8 mouse cellular contexts compared by ENCODE assay signal in the genomic region with DNA sequence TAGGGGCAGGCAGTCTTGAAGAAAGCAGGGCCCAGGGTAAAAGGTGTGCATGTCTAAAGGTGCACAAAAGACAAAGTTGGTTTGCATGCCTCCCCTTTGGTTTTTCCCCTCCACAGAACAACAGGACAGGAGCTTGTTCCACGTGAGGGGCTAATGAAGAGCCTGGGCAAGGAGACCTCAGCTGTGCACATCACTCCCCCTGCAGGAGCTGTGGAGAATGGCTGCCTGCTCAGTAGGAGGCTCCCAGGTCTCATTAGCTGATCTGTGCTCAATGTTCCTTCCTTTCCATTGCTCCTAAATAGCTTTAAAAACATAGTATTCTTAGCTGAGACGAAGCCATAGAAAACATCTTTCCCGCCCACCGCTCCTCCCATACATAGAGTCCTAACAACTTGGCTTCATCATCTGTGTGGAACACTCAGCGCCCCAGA. TPM values are rescaled to one million over a fixed set of nuclear protein-coding genes. Genes with fewer than 3 reads are reported as not detected.
DNase-seq lines count a peak whose midpoint lies in the region; ATAC-seq and TF ChIP-seq lines count a peak whose summit lies in the region.

No protein-coding gene starts in this region.

- no peak for TF ChIP-seq POLR2A in testis, adult 2 months (IDR thresholded peaks at IDR 0.05; ENCODE audit: control insufficient read depth, low read depth, low read length)

- no peak overlapping the region for H3K4me3 ChIP-seq in forebrain, embryonic 14.5 days (ENCODE audit: low read depth, low read length)
- H3K4me3 ChIP-seq in forebrain, embryonic 10.5 days, result no peak overlapping the region
- no peak overlapping the region for H3K4me3 ChIP-seq in testis, adult 2 months (ENCODE audit: control insufficient read depth, low read depth, low read length)
- H3K4me3 ChIP-seq in embryonic facial prominence, embryonic 10.5 days, result no peak overlapping the region

- DNase-seq in forebrain, embryonic 14.5 days (ENCODE audit: low spot score), result peak; percentile 48
- no peak for DNase-seq in forebrain, embryonic 10.5 days (ENCODE audit: extremely low spot score, low spot score)
- DNase-seq in testis, postnatal 14 days (ENCODE audit: low spot score), result no peak
- DNase-seq in embryonic facial prominence, embryonic 10.5 days (ENCODE audit: low spot score), result peak; percentile 54
- DNase-seq in kidney, adult 9 months, result peak; percentile 70
- peak; percentile 61 for DNase-seq in lung, postnatal 10 days
- DNase-seq in spleen, postnatal 4 days (ENCODE audit: low spot score in 2 of 2), result peak; percentile 45 to 72

- no peak overlapping the region for H3K9ac ChIP-seq in forebrain, embryonic 14.5 days (ENCODE audit: low read length)

- TF ChIP-seq CTCF in testis, adult 2 months (IDR thresholded peaks at IDR 0.05; ENCODE audit: control insufficient read depth, insufficient read depth, insufficient replicate concordance, low read depth, low read length), result peak; percentile 65; the same call in 1 of the 2 replicates

- H3K27me3 ChIP-seq in forebrain, embryonic 14.5 days (replicated peaks; ENCODE audit: control insufficient read depth, insufficient read depth, low read length), result no peaks in the 10 kb centered on the region
- H3K27me3 ChIP-seq in forebrain, embryonic 10.5 days (ENCODE audit: poor library complexity, severe bottlenecking), result peaks cover 6% of the 10 kb centered on the region; the same call in 1 of the 2 replicates
- H3K27me3 ChIP-seq in testis, adult 2 months (ENCODE audit: control insufficient read depth, insufficient read depth, low read length), result no peaks in the 10 kb centered on the region
- H3K27me3 ChIP-seq in embryonic facial prominence, embryonic 10.5 days (replicated peaks; ENCODE audit: low read depth, poor library complexity, severe bottlenecking), result no peaks in the 10 kb centered on the region; the same call in 1 of the 2 replicates

- WGBS in forebrain, embryonic 14.5 days, result 61% methylated on average over 5 of the region's 5 CpGs
- WGBS in forebrain, embryonic 10.5 days, result 64% methylated on average over 5 of the region's 5 CpGs
- WGBS in embryonic facial prominence, embryonic 10.5 days, result 66% methylated on average over 5 of the region's 5 CpGs

- no peak overlapping the region for H3K27ac ChIP-seq in forebrain, embryonic 14.5 days (ENCODE audit: low read depth, low read length)
- H3K27ac ChIP-seq in forebrain, embryonic 10.5 days, result no peak overlapping the region
- no peak overlapping the region for H3K27ac ChIP-seq in testis, adult 2 months (ENCODE audit: control insufficient read depth, insufficient read depth, low read depth, low read length)
- no peak overlapping the region for H3K27ac ChIP-seq in embryonic facial prominence, embryonic 10.5 days (replicated peaks)

- H3K4me1 ChIP-seq in forebrain, embryonic 14.5 days (ENCODE audit: control insufficient read depth, insufficient read depth, low read length), result peaks cover 15% of the 10 kb centered on the region
- H3K4me1 ChIP-seq in forebrain, embryonic 10.5 days, result peaks cover 31% of the 10 kb centered on the region
- no peaks in the 10 kb centered on the region for H3K4me1 ChIP-seq in testis, adult 2 months (ENCODE audit: control insufficient read depth, insufficient read depth, low read length)
- peaks cover 29% of the 10 kb centered on the region for H3K4me1 ChIP-seq in embryonic facial prominence, embryonic 10.5 days

- no peak for ATAC-seq in forebrain, embryonic 14.5 days

- H3K4me2 ChIP-seq in forebrain, embryonic 14.5 days (ENCODE audit: low read length), result no peak overlapping the region

- H3K36me3 ChIP-seq in forebrain, embryonic 14.5 days (ENCODE audit: control insufficient read depth, insufficient read depth, low read length), result peaks cover 27% of the 10 kb centered on the region
- peaks cover 5% of the 10 kb centered on the region for H3K36me3 ChIP-seq in forebrain, embryonic 10.5 days (replicated peaks)
- H3K36me3 ChIP-seq in testis, adult 2 months (ENCODE audit: control insufficient read depth, insufficient read depth, low read length), result no peaks in the 10 kb centered on the region
- peaks cover 13% of the 10 kb centered on the region; the same call in 1 of the 2 replicates for H3K36me3 ChIP-seq in embryonic facial prominence, embryonic 10.5 days (replicated peaks)

- H3K9me3 ChIP-seq in forebrain, embryonic 14.5 days (replicated peaks; ENCODE audit: control insufficient read depth, low read length), result no peaks in the 10 kb centered on the region
- no peaks in the 10 kb centered on the region for H3K9me3 ChIP-seq in forebrain, embryonic 10.5 days
- no peaks in the 10 kb centered on the region for H3K9me3 ChIP-seq in embryonic facial prominence, embryonic 10.5 days

RNA-seq across cellular contexts. Expression of a gene that starts 6.3 kb away (rescaled TPM):
- 36.1 and 44.6 TPM in 2 replicates for polyA plus RNA-seq in forebrain, embryonic 14.5 days (2014; fragmentation: Nextera tagmentation; extraction: Ambion mirVana)
- 12.1 and 12.2 TPM in 2 replicates for polyA plus RNA-seq in forebrain, embryonic 10.5 days (2016; fragmentation: Nextera tagmentation; extraction: Ambion mirVana)
- polyA plus RNA-seq in testis, adult 2 months (2012; rRNA removed), result 5.4 and 6.5 TPM in 2 replicates
- 15.6 and 17.5 TPM in 2 replicates for polyA plus RNA-seq in embryonic facial prominence, embryonic 10.5 days (2016; fragmentation: Nextera tagmentation; extraction: Ambion mirVana)

Comparison
In these comparisons a context has a peak if more than half of its experiments do, and no peak if none do; other contexts are left out.
1. DNase-seq: peak in forebrain, embryonic 14.5 days (single experiment), embryonic facial prominence, embryonic 10.5 days (single experiment), kidney, adult 9 months (single experiment), lung, postnatal 10 days (single experiment) and spleen, postnatal 4 days (2 of 2); none in forebrain, embryonic 10.5 days (single experiment) and testis, postnatal 14 days (single experiment).